Mouse (Mus musculus) right cerebral cortex, adult 2 months (tissue): ENCODE measurements around the gene Sell.

Source experiments
- DNase-seq, 2 experiments: peaks; one replicate each; pipeline ENCODE4 v3.0.0; 2021 to 2022; ENCODE audit warnings: low spot score in 2 of 2

The Sell gene

DNA sequence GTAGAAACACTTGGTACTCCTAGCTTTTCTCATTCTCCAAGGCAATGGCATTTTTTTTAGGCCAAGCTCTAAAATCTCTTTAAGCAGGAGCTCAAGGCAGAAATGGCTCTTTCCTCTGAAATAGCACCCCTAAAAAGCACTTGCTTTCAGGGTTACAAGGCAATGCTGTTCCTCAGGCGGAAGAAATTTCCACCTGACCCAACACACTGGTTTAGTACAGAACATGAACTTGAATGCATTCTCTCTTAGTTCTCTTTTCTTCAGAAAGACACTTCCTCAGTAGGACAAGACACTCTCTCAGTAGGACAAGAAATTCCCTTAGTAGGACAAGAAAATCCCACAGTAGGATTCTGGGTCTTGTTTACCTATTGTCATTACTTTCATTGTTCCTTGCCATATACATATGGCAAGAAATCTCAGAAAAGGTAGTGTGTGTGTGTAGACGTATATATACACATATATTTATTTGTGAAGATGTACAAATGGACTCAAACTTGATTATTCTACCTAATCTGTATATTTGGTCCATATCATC lies 12.9 kb downstream of the Sell start:
- DNase-seq: no peak

DNA sequence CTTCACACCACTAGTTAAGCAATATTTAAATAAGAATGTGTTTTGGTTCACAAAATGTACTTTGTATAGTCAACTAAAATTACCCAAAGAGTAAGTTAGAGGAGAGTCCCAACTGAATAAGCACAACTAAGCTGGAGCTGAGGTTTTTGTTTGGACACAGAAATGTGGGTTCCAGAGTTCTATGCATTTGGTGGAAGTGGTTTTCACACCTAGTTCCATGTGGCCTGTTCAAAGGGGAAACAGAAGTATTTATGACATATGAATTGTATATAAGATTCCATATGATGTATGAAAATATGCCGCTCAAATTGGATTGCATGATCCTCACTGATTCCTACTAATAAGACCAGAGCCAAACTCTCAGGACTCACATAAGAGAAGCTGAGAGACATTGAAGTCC lies 13.6 kb downstream of the Sell start:
- no peak for DNase-seq

DNA sequence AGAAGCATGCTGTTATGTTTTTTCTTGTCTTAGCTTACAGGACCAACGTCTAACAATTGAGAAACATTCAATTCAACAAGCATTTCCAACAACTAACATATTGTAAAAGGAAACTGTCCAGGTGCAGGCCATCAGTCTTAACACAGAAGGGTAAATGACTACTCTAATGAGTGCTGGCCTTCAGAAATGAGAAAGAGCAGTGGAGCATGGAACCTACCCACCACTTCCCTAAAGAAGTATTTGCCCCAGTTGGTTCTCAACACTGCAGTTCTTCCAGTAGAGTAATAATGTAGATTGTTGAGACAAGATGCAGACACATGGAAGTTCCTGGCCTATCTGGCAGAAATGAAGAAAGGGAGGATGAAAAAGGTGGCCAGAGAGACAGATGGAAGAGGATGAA lies 14.7 kb downstream of the Sell start:
- no peak for DNase-seq

DNA sequence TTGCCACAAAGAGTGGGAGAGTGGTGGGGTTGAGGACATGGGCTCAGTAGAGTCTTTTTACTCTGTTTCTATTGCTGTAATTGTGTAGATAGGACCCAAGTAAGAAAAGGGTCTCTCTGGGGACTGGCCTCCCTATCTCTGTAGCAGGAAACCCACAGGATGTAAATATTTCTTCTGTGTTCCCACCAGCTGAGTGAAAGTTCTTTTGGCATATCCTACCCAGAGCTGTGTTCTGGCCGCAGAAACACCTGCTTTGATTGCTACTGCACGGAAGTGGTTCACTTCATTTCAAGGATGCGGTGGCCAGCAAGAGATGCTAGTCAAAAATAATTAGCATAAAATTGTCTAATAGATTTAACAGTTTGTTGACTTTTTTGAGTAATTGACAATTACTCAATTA lies 15.2 kb downstream of the Sell start:
- DNase-seq: no peak

DNA sequence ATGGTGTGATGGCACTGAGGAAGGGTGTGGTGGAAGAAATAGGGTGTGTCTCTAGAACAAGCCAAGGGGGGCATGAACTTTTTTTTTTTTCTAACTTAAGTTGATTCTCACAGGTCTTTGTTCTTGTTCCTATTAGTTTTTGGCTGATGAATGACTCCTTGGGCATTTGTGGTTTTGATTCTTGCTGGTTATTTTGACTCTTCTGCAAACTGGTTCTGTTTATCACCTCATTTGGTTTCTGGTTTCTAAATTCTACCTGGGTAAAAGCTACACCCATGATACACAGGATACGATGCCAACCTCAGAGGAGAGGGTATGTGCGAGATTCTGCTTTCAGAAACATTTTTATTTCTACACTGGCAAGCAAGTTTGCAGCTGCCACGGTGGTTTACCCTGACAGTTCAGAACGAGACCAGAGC lies 16.6 kb downstream of the Sell start:
- no peak for DNase-seq

DNA sequence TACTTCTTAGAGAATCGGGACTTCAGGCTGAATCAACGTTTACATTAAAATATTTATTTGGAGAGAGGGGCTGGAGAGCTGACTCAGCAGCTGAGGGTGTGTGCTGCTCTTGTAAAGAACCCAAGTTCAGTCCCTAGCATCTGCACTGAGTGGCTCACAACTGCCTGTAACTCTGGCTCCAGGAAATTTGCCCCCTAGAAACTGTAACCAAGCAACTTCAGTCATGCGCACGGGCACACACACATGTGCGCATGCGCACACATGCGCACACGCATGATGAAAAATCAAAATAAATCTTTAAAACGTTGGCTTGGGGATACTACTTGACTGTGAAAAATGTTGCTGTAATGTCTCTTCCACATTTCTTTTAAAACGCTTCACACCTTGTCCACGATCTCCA lies 17.3 kb downstream of the Sell start:
- DNase-seq: no peak

DNA sequence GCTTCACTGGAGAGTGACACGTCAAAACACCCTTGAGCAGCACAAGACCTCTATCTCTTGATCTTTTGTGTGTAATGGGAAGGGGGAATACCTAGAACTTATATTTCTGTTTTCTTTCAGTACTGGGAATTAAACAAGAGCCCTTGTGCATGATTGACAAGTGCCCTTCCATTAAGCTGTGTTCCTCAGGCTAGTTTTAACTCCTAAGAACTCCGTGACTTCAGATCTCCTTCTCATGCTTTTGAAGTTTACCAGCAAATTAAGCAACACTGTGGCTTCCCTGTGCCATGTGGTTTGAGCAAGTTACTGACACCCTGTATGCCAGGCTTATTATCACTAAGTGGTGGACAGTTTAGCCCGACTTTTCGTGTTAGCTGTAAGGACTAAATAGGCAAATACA lies 21.3 kb downstream of the Sell start:
- DNase-seq: no peak

DNA sequence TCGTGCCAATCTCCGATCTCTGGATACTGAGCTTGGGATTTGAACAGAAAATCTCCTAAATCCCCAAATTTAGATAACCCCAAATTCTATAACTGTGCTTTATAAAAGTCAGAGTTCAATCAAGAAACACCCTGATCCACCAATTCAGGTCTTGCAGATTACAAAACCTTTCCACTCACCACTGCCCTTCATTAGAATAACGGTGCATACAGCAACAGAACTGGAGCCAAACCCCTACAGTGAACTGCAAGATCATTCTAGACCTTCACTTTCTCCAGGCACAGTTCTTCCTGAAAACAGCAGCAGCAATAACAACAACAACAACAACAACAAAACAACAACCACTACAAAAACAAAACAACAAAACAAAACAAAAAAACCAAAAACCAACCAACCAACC lies 25.0 kb downstream of the Sell start:
- DNase-seq: no peak

DNA sequence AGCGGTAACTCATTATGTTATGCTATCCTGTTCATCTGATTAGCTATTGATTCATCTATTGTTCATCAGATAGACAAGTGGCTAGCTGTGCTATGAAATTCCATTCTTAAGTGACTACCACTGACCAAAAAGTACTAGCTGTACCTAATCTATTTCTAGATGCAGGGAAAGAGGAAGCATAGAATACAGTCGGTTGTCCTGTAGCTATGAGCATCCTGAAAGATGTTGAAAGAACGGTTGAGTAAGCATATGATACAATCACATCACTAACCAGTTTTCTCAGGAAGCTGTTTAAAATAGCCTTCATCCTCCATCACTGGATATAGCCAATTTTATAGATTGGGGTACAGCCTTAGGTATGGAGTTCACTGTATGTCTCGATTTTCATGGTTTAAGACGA lies 26.1 kb downstream of the Sell start:
- no peak for DNase-seq

DNA sequence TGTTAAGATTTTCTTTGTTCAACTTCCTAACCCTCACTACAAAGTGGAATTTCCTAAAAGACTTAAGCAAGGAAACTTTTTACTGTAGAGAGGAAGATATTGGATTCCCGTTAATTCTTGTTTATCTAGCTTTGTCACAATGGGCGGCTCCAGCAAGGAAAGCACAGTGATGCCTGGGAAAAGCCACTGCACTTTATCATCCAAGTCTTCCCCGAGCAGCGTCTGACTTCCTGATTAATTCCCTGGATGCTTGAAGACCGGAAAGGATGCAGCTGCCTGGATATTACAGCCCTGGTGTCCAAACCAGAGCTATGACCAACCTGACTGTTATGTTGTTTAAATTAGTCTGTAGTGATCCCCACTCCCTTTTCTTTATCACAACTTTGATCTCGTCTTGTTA lies 35.0 kb downstream of the Sell start:
- DNase-seq: no peak

DNA sequence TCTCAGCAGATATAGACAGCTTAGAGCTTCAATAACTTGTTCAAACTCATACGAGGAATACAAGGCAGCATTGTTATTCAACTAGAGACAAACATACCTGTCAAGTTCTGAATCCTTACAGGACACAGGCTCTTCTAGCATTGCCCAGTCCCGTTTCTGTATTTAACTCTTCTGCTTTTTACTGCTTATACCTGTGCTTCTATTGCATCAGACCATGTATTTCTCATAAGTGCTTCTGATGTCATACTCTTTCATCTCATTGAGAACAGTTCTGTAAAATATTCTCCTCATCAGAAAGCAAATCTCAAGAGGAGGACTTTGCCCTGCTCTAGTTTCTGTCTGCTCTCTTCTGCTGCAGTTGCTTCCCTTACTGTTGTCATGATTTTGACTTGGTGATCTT lies 36.1 kb downstream of the Sell start:
- DNase-seq: no peak

DNA sequence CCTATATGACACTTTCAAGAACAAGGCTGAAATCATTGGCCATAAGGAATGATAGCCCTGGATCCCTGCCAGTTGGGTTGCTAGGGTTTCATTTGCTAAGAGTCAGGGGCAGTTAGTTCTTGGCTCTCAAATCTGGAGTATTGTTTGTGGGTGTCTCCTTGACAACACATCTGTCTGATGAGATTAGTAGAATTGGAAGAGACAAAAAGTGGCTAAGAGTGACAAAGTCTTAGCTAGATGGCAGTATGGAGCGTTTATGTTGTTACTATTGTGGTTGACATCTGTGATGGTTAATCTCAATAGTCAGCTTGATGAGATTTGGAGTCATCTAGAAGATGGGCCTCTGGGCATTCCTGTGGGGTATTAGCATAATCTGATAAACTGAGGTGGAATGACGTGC lies 36.6 kb downstream of the Sell start:
- no peak for DNase-seq

DNA sequence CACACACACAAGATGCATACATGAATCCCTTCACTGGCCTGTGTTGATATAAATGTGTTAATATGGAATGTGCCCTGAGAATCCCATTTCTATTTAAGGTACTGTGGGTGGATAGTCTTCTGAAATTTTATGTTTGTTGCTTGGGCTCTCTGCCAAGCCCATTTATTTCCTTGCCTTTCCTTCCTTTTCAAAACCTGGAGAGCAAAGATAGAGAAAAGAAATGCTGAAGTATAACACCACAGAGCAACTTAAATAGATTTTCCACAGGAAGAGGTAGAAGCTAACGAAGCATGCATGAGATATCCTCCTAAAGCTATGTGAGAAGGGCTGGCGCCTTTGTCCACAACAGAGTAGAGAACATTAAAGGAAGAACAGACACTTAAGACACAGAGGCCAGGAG lies 48.0 kb downstream of the Sell start:
- DNase-seq: peak; percentile 25 to 26

DNA sequence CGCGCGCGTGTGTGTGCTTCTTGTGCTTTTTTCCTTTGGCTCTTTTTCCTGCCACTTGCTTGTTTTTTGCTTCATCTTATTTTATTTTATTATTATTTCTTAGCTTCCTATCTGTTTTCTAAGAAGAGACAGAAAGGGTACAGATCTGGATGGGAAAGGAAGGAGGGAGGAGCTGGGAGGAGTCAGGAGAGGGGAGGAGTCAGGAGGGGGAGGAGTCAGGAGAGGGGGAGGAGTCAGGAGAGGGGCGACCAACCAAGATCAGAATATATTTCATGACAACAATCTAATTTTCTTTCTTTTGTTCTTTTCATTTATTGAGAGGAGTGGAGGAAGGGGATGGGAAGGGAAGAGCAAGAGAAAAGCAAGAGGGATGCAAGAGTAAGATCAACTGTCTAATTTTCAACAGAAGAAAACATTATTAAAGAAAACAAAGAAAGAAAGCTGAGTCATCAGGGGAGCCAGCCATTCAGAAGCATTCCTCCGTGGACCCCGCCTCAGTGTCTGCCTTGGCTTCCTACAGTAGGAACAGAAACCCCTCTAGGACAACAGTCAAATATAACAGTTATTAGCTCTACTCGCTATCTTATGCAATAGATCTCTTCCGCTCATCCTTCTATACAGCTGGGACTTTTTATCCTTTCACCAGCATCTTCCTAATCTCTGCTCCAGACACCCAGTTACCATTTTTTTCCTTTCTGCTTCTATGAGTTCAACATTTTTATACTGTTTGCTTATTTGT lies 49.0 kb downstream of the Sell start:
- no peak for DNase-seq

DNA sequence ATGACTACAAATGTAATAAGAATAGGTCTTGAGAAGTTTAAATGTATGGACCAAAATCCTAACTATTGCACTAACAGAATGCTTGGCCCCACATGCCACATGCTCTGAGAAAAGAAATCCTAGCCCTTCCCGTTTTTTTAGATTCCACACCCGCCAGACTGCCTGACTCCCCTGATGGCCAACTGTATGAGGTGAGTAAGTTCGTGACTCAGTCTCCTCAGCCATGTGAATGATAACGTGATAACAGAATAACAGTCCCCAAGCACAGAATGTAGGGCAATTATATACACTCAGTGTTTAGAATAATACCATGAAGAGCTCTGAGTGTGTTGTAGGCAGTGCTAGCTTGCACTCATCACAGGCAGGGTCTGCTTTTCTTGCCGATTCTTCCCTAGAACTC lies 52.5 kb downstream of the Sell start:
- no peak for DNase-seq

DNA sequence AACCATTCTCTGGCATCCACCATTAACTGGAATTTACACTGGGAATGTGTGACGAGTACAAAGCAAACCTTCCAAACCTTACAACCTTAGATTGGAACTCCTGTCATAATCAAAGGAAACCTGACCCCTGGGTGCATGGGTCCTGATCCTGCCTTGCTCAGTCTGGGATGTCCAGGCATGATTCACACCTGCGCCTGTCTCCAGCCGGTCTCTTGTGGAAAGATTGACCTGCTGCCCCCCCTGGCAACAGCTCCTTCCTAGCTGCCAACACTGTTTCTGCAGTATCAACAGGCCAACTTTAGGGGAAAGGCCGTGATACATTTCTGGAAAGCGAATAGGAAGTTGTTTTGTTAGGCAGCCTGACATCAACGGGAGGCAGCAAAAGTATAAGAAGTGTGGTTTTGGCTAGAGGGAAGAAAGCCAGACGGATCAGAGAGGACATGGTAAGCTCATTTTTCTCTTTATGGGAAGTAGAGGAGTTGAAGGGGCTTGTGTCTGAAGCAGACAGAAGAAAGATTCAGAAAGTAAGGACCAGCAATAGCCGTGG lies 53.2 kb downstream of the Sell start, which contains the start of gene Selp:
TSS of gene Selp (plus strand) at position 318 of the 547 bp plus-strand sequence.
- no peak for DNase-seq

DNA sequence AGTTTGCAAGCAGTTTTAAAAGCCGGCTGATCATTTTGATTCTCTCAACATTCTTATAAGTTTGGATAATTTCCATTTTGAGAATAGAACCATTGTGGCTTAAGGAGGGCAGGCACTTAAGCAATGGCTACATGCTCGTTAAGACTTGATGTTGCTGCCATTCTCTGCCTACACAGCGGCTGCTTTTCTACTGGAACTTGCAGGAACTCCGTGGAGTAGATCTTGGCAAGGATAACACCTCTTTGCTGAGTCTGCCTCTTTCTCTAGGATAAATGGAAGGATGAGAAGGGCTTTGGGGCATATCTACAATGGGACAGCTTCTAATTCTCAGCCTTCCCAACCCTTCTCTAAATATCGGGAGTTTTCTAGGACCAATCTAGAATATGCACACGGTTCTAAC lies 53.9 kb downstream of the Sell start:
- DNase-seq: peak in 1 of 2 experiments; percentile 4

DNA sequence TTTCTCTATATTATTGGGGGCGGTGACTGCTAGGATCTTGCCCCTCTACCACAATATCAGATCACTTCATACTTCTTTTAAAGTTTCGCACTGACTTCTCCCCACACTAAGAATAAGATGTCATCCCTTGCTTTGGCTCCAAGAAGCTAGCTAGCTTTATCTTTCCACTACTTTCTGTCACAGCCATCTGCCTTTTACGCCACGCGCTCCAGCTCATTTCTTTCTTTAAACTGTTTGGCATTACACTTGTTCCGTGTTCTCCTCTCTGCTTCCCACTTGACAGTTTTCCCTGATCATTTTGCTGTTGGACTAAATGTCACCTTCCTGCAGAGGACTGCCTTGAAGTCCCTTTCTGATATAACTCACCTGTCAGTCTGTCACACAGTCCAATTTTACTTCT lies 56.1 kb downstream of the Sell start:
- no peak for DNase-seq

DNA sequence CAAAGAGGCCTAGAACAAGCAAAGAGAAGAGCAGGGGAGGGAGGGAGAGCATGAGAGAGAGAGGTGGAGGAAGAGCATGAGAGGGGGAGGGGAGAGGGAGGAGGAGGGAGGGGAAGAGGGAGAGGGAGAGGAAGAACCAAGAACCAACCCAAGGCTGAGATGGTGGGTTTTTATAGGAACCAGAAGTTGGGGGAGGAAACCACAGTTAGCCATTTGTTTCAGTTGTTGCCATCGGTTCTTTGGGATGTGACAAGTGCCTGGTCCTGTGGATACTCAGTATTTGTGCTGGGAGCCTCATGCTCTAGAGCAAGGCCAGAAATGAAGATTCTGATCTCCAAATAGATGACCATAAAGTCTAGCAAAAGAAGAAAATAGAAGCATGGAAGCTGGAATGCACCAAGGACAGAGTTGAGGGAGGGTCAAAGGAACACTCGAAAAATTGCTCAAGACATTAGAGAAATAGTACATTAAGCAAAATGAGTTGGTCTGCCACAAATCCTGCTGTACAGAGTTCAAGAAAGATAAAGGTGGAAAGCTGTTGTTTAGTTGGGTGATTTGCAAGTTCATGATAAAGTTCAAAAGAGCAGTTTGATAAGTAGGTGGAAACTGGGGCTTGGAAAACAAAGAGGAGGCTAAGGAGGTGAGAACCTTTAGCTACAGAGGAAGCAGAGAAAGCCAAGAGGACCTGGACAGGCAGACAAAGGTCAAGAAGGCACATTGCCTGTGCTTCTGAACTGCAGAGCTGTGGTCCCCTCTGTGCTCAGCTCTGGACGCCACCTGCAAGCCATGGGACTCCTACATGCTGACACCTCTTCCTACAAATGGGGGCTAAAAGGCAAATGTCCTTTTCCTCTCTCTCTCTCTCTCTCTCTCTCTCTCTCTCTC lies 58.4 kb downstream of the Sell start:
- no peak for DNase-seq

DNA sequence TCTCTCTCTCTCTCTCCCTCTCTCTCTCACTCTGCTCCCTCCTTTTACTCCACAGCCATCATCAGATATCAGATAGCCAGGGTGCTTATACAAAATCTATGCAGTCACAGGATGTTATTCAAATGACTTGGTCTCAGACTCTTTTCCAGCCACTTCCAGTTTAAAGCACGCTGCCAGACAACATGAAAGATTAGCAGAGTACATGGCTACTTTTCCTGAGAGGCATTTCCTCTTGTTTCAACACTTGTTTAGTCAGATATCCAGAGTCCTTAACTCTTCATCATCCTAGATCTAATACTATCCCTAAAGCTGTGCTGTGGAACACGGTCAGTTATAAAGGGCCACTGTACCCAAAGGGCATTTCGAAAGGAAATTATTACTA lies 59.0 kb downstream of the Sell start:
- DNase-seq: no peak

DNA sequence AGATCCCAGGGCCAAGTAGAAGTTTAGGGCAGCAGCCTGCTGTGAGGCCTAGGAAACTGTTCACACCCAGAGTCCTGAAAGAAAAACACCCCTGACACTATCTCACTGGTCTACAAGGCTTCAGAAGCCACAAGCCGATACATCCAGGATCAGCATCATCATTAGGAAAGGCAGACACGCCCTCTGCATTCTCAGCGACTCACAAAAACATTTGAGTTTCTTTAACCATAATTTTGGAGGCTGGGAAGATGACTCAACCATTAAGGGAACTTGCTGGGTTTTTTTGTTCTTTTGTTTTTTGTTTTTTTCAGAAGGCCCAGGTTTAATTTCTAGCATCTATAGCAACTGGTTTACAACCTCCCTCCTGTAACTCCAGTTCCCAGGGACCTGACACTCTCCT lies 62.1 kb downstream of the Sell start:
- DNase-seq: no peak

DNA sequence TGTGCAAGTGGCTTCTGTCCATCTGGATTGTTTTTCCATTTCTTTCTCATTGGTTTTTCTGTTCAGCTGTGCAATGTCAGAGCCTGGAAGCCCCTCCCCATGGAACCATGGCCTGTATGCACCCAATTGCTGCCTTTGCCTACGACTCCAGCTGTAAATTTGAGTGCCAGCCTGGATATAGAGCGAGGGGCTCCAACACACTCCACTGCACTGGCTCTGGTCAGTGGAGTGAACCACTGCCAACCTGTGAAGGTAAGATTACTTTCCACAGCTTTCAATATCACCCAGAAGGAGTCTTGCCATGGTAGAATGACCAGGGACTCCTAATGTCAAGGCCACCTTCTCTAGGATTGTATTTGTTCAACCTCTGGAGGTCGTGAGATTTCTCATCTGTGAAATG lies 68.2 kb downstream of the Sell start:
- DNase-seq: no peak

DNA sequence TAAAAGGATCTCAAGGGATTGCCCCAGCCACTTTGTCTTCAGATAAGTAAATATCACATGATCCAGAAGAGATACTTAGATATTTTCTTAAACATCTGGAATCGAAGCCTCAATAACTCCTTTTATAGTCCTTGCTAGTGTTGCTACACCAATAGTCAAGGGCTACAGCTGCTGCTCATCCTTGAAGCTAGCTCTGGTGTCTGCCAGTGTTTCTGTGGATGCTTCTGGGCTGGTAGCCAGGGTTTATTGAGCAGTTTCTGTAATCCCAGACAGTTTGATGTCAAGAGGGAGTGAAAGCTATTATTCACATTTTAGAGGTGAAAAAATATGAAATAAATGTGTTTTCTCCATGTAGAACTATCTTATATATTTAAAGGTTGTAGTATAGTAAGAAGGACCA lies 70.8 kb downstream of the Sell start:
- DNase-seq: no peak
